Mouse (Mus musculus) cortical plate, adult 2 months (tissue): Measurements from ENCODE around the gene Eif3i. TPM values are rescaled to one million over a fixed set of nuclear protein-coding genes. Genes with fewer than 3 reads are reported as not detected.

Experiments
- H3K27ac ChIP-seq: fragments of 200-500 bp; 2 replicates; pipeline ENCODE4 v1.5.1; 2012; ENCODE audit warnings: low read length, control low read depth, inconsistent platforms; ENCODE audit not compliant: insufficient read depth
- H3K4me1 ChIP-seq: fragments of 200-500 bp; 2 replicates; pipeline ENCODE4 v1.6.1; 2011; ENCODE audit warnings: low read length; ENCODE audit not compliant: control insufficient read depth, insufficient read depth
- H3K4me3 ChIP-seq: fragments of 200-500 bp; 2 replicates; pipeline ENCODE4 v1.5.1; 2011; ENCODE audit warnings: mild to moderate bottlenecking, low read length, control low read depth; ENCODE audit not compliant: insufficient read depth
- CTCF ChIP-seq: fragments of 200-500 bp; IDR thresholded peaks from 2 replicates; pipeline ENCODE4 v1.5.1; 2011; ENCODE audit warnings: mild to moderate bottlenecking, control low read depth, low read length; ENCODE audit not compliant: insufficient read depth; ENCODE audit errors: extremely low read depth
- POLR2A ChIP-seq: fragments of 200-500 bp; IDR thresholded peaks from 2 replicates; pipeline ENCODE4 v1.6.1; 2011; ENCODE audit warnings: mild to moderate bottlenecking, low read length, control low read depth; ENCODE audit not compliant: insufficient read depth; ENCODE audit errors: extremely low read depth
- polyA plus RNA-seq: library from polyadenylated mRNA; depleted of rRNA; stranded (reverse); fragments of >200 nt; gene quantifications from 2 replicates; pipeline ENCODE4 v1.2.3, GENCODE M21; 2012

Gene Eif3i
- polyA plus RNA-seq, 1 experiment: 228 TPM

- Histone ChIP-seq H3K27ac (peak overlapping the region; percentile 16; the same call in 1 of the 2 replicates), H3K4me3 (peak overlapping the region; percentile 15), H3K4me1 (peaks cover 14% of the 10 kb centered on the region)
- TF ChIP-seq CTCF (no peak), POLR2A (no peak)
These were observed 20.2 kb upstream of the Eif3i start for GRCm38 (mm10) chr4:129620419-129621282.

GRCm38 (mm10) chr4:129618786-129619691, 18.6 kb upstream of the Eif3i start, which contains the start of gene Iqcc:
Gene Iqcc (minus strand): TSS chr4:129619099.
- Histone ChIP-seq H3K4me1 (peaks cover 8% of the 10 kb centered on the region), H3K4me3 (peak within 1 kb of the TSS; percentile 62)
- no peak for TF ChIP-seq CTCF
- peak; percentile 99 for TF ChIP-seq POLR2A

GRCm38 (mm10) chr4:129618031-129618430, 17.6 kb upstream of the Eif3i start:
- no peak for TF ChIP-seq POLR2A
- TF ChIP-seq CTCF: no peak
- Histone ChIP-seq H3K4me3 (peak overlapping the region; percentile 62), H3K27ac (0 out of 2 replicates have a peak overlapping the region, but pooled peaks have one; percentile 76), H3K4me1 (peaks cover 8% of the 10 kb centered on the region)

More at GRCm38 (mm10) chr4:129618786-129619691, 18.6 kb upstream of the Eif3i start, which contains the start of gene Iqcc:
- H3K27ac ChIP-seq: peak within 1 kb of the TSS; percentile 76

- no peak overlapping the region for H3K4me3 ChIP-seq
- H3K27ac ChIP-seq: no peak overlapping the region
- peaks cover 4% of the 10 kb centered on the region for H3K4me1 ChIP-seq
- TF ChIP-seq POLR2A: no peak
- TF ChIP-seq CTCF: no peak
These were observed 16.7 kb upstream of the Eif3i start for GRCm38 (mm10) chr4:129617121-129617641.

- Histone ChIP-seq H3K4me3 (no peak overlapping the region), H3K4me1 (peaks cover 3% of the 10 kb centered on the region; the same call in 1 of the 2 replicates), H3K27ac (no peak overlapping the region)
- TF ChIP-seq POLR2A: no peak
- TF ChIP-seq CTCF: no peak
These were observed 16.2 kb upstream of the Eif3i start for GRCm38 (mm10) chr4:129616631-129617030.

GRCm38 (mm10) chr4:129615801-129616290, 15.4 kb upstream of the Eif3i start:
- no peak overlapping the region for H3K4me3 ChIP-seq
- no peaks in the 10 kb centered on the region for H3K4me1 ChIP-seq
- no peak for TF ChIP-seq CTCF
- 0 out of 2 replicates have a peak, but pooled peaks have one; percentile 16 for TF ChIP-seq POLR2A
- H3K27ac ChIP-seq: no peak overlapping the region

- TF ChIP-seq POLR2A (no peak), CTCF (no peak)
- no peak within 1 kb of the TSS for H3K27ac ChIP-seq
These were observed 13.6 kb upstream of the Eif3i start, which contains the start of gene Dcdc2b for GRCm38 (mm10) chr4:129614093-129614492. Gene Dcdc2b (minus strand): TSS chr4:129614257.

GRCm38 (mm10) chr4:129610472-129610871, 10.0 kb upstream of the Eif3i start:
- no peak for TF ChIP-seq CTCF
- TF ChIP-seq POLR2A: no peak
- Histone ChIP-seq H3K4me3 (no peak overlapping the region), H3K27ac (no peak overlapping the region), H3K4me1 (0 out of 2 replicates have a peak, but pooled peaks cover 1% of the 10 kb centered on the region)

More at GRCm38 (mm10) chr4:129614093-129614492, 13.6 kb upstream of the Eif3i start, which contains the start of gene Dcdc2b:
- H3K4me1 ChIP-seq: 0 out of 2 replicates have a peak, but pooled peaks cover 1% of the 10 kb centered on the region
- no peak within 1 kb of the TSS for H3K4me3 ChIP-seq
